Mouse (Mus musculus): ENCODE measurements around the gene Wnk2.
"Not testable (repeated sequence)": the region's sequence is repeated elsewhere in the genome, so short reads cannot be mapped to it uniquely, and the experiment has no call there.

Wnk2 gene

DNA sequence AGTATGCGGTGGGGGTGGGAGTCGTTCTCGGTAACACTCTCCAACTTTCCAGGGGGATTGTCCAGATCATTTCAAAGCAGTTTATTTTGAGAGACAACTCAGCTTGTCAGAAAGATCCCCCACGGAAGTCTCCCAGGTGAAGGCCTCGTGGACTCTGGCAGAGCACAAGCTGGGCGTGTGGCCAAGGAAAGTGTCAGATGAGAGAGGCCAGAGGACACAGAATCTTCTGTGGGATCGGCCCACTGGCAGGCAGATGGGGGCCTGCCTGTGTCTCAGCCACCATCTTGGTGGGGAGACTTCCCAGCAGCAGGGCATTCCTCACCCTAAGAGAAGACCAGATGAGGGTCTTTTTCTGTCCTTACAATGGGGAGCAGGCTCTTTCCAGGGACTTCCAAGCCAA lies 60.4 kb downstream of the Wnk2 start:
- DNase-seq, result peak; percentile 44

DNA sequence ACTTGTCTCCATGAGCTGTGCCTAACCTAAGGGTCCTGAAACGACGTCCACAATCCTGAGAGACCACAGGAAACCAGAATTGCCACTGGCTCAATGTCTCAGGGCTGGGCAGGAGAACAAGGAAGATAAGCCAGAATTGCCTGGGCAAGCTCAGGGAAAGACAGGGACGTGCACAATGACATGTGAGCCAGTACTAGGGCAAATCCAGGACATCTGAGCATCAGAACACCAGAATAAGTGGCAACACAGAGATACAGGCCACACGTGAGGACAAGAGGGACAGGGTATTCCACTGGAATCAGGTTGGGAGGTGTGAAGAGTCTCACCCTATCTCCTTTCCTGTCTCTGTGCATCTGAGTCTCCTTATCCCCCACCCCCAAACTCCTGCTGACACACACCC lies 61.4 kb downstream of the Wnk2 start:
- no peak for DNase-seq

DNA sequence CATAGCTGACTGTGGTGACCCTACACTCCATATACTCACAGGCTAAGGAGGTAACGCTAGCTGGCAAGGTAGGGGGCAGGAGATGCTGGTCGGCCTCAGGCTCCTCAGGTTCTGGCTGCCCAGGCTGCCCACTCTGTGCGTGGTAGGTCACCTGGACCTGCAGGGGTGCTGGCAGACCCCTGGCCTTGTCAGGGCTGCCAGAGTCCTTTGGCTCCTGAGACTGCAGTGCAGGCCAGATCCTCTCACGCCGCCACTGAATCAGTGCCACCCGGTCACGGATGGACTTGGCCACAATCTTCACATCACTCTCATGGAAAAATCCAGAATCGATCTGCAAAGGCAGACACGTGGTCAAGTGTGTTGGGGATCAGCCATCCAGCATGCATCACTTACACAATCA lies 62.6 kb downstream of the Wnk2 start:
- DNase-seq, result no peak

DNA sequence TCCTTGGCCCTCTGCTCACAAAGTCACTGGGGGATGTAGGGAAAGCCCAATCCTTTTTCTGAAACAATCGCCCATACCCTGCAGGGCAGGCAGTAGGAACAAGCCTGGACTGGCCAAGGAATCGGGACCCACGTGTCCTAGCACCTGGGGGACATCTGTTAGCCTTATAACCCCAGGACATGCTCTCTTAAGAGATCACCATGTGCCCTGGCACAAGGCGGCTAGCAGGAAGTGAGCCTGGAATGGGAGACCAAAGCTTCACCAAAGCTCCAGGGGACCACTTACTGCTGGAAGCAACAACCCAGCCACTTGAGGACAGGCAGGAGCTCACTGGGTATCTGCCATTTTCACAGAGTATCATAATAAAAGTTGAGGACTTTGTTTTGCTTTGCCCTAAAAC lies 63.0 kb downstream of the Wnk2 start:
- DNase-seq, result no peak

DNA sequence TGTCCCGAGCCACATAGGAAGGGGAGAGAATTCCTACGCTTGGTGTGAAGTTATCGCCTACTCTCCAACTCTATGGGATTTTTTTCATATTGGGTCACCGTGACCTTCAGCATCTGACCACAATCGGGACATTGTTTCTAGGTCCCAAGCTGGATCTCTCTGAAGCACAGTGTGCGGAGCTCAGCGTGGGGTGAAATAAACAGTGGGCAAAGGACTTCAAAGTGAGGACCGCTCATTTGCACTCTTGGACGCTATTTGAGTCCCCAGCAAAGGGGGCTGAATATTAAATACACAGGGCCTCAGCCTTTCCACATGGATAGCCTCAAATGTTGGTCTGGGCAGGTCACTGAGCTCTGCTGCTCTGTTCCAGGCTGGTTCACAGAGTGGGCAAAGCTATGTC lies 63.9 kb downstream of the Wnk2 start:
- DNase-seq, result no peak

DNA sequence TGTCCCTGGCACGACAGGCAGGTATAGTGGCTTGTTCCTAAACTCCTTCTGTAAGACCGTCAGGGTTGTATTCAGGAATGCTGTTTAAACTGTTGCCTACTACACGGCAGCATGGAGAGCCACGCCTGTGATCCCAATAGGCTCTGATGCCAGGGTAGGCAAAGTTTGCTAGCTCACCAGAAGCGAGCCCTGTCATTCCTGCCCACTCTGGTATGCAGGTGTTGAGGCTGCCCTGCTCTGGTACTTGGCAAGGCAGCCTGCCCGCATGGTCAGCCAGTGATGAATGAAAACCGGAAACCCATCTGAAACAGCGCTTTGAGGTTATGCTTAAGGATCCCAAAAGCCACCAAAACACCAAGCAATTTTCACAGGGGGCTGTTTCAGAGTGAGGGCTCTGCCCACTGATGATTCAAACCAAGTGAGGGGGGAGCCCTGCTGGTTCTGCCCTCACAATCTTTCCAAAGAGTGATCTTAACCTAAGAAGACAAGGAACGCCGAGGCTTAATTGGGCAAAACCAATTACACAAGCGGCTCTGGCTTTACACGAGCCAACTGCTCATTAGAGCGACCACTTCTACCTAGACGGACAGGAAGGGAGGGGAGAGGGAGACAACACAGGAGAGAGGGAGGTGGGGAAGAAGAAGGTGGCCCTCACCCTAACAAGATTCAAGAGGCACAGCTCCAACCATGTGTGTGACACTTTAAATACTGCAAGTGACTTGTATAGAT lies 65.5 kb downstream of the Wnk2 start:
- DNase-seq, result no peak

DNA sequence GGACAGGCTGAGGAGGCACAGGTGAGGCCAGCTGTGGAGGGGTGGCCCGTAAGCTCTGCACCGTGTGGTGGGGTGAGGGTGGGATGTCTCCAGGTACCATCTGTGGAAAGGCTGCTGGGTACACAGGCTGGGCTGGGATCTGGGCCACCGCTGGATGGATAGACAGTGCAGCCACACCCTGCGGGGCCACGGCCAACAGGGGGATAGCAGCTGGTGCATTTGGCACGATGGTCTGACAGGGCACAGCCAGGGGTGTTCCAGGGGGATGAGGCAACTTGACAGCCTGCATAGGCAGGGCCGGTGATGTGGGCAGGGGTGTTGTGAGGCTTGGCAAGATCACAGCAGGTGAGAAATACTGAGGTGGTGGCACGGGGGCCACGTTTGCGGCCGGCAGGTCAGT lies 71.6 kb downstream of the Wnk2 start:
- DNase-seq, result no peak

DNA sequence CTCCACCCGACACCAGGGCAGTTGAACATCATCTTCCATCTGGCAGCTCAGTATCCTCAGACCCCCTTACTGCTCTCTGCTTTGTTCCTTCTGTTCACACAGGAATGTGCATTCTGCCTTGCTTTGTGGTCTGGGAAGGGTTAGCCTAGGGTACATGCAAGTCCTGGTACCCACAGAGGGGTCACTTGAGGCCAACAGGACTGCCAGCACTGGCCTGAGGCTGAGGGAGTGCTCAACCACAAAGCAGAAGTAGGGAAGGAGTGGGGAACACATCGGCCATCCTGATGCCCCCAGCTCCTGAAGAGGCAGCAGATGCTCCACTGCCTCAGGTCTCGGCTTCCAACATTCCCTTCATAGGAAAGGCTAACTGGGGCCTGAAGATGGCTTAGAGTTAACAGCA lies 72.4 kb downstream of the Wnk2 start:
- DNase-seq, result no peak

DNA sequence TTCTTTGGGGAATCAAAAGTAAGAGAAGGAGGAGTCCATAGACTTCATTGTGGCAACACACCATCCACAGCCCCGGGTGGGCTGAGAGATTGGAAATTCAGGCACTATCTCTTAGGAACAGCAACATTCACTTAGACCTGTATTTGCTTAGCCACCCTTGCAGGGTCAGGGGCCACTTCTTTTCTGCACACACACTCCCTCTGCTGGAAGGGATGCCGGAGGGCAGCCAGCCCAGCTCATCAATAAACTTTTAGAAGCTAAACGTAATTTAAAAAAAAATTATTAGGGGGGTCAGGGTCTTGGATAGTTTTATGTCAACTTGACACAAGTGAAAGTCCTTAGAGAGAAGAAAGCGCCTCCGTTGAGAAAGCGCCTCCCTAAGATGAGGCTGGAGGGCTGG lies 74.5 kb downstream of the Wnk2 start:
- no peak for DNase-seq

DNA sequence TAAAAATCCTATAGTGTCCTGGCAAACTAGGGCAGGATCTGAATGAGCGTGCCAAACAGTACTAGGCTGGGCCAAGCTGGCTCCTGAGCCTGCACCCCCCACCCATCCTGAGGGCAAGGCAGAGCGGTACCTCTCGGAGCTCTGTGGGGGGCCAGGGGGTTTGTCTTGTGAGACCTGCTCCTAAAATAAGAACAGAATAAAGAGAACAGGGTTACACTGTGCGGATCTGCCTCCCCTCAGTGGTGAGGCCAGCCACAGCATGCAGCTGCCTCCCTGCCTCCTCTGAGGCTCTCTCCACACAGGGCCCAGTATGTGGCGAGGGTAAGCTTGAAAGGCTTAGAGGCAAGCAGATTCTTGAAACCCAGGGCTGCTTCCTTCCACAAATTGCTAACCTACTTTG lies 76.0 kb downstream of the Wnk2 start:
- no peak for DNase-seq

DNA sequence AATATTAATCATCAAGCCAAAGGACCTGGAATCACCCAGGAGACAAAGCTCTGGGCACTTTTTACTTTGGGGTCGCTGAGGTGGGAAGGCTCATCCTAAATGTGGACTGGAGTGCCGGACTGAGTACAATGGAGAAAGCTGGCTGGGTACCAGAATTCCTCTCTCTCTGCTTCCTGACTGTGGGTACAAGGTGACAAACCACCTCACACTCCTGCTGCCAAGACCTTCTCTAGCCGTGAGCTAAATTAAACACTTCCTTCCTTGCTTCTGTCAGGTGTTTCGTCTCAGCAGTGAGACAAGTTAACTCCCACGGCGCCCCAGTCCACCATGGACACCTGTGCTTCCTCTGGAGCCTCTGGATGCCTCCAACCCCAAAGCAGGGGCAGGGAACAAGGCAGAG lies 77.8 kb downstream of the Wnk2 start:
- no peak for DNase-seq

DNA sequence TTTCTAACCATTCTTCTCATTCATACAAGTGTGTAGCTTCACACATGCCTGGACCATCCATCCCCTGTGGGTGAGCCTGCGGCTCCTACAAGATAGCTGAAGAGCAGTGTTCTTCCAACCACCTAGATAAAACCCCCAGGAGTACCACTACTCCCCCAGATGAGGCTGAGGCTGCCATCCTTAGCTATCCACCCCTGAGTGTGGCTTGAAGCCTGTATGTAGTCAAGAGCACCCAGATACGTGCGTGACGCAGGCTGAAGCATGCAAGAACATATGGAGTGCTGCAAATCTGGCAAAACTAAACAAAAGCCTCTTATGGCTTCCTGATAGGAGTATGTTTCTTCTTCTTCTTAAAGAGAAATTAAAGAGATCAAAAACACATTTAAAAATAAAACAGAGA lies 78.4 kb downstream of the Wnk2 start:
- DNase-seq, result no peak

DNA sequence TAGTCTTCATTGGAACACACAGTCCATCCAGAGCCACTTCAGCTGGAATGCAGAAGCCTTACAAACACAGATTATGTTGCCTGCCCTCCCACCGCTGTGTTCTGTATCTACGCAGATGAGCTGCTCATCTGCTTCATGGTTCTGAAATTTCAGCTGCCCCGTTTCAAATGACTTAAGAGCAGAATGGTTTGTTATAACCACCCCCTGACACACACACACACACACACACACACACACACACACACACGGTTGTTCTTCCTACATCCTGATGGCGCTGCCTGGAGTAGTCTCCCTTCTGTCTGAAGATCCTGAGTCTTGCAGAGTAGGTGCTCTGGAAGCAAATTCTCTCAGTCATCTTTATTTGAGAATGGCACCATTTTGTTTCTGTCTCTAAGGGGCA lies 83.6 kb downstream of the Wnk2 start:
- no peak for DNase-seq

DNA sequence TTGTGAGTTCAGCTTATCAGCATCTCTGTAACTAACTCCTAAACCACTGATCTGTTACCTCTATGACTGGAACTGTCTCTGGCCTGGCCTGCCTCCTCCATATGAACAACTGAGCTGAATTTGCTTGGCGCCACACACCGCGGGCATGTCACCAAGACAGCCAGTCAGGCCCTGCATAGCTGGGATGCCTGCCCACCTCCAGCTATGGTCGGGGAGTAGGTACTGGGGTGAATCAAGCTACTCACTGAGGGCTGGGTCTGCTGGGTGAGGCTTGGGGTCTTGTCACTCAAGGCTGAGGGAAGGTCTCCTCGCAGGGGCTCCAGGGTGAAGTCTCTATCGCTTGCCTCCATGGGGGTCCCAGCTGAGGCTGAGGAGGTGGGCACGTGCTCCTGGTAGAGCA lies 87.4 kb downstream of the Wnk2 start:
- no peak for DNase-seq

DNA sequence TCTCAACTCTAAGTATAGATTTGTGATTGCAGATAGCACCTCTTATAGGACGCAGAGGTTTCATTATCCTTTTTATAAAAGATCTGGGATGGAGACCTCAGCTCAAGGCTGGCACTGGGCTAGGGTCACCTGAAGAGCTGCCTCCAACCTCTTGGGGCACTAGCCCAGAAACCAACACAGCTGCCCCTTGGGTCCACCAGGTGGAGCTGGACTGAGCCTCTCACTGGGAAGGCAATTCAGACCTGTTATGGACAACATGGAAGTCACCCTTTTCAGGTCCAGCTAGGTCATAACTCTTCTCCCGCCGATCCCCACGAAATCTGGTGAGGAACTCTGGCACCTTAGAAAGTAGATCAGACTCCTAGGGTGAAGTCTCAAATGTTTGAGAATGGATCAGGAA lies 89.3 kb downstream of the Wnk2 start:
- peak; percentile 42 for DNase-seq

DNA sequence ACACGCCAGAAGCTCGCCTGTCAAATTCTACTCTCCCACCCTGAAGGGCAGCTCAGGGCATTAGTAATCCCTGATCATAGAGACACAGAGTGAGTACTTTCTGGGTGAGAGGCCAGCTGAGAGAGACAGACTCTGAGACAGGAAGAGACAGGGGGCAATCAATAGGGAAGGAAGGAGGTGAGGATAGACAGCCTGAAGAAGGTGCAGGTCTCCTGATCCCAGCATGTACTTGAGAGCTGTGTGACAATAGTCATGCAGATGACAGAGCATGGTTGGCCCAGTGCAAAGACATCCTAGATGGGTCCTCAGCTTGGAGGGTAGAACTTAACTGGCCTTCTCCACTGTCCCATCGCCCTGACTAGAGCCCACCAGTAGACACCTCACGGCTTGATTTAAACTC lies 91.5 kb downstream of the Wnk2 start:
- DNase-seq, result no peak

DNA sequence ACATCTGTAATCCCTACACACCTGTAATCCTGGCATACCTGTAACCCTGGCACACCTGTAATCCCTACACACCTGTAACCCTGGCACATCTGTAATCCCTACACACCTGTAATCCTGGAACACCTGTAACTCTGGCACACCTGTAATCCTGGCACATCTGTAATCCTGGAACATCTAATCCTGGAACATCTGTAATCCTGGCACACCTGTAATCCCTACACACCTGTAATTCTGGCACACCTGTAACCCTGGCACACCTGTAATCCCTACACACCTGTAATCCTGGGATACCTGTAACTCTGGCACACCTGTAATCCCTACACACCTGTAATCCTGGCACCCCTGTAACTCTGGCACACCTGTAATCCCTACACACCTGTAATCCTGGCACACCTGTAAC lies 93.1 kb downstream of the Wnk2 start:
- DNase-seq, result not testable (repeated sequence)

DNA sequence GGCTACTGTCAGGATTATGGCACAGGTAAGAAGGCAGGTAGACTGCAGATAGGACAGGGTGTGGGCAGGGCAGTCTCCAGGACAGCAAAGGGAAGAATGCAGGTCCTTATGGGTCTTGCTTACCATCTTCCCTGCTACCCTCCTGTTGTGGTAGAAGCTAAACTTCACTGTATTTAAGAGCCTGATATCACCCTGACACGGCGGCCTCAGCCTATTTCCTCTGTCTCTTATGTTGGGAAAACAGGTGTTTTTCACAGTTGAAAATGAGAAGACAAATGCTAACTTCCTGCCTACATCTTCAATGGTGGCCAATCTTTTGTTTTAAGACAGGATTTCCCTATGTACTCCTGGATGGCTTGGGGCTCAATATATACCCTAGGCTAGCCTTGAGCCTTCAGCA lies 94.5 kb downstream of the Wnk2 start:
- no peak for DNase-seq

DNA sequence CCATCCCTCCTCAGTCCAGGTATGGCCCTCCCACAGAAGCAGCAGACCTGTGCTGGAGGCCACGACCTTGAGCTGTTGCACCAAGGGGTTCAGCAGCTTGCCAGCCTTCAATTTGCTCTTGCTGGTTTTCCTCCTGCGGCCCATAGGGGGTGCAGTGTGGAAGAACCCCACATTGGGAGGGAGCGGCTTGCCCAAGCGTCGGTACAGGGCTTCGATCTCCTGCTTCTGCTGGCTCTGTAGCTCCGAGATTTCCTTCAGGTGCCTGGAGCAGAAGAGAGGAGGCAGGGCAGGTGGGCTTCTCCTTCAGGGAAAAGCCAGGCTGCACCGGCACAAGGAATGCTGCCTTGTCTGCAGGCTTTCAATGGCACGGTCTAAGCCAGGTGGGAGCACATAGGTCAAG lies 95.3 kb downstream of the Wnk2 start:
- no peak for DNase-seq

DNA sequence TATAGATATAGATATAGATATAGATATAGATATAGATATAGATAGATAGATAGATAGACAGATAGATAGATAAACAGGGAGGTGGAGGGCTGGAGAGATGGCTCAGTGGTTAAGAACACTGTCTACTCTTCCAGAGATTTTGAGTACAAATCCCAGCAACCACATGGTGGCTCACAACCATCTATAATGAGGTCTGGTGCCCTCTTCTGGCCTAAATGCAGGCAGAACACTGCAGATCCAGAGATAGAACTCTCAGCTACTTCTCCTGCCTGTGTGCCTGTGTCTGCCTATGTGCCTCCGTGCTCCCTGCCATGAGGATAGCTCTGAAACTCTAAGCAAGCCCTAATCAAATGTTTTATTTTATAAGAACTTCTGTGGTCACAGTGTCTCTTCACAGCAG lies 100.4 kb downstream of the Wnk2 start:
- no peak for DNase-seq

DNA sequence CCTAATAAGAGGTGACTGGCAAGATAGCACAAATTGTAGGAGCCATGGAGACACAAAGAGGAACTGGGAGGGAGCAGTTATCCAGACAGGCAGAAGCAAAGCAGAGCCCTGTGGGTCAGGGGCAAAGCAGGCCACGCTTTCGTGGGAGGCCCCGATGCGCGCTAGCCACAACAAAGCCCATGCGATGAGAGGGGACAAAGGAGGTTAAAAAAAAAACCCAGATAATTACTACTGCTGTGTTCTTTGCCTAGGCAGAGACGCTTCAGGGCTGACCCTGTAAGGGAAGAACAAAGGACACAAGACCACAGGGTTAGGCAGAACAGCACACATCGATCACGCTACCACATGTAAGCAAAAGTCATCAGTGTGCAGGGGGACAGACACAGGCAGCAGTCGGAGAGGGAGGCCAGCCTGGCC lies 103.7 kb downstream of the Wnk2 start:
- no peak for DNase-seq

DNA sequence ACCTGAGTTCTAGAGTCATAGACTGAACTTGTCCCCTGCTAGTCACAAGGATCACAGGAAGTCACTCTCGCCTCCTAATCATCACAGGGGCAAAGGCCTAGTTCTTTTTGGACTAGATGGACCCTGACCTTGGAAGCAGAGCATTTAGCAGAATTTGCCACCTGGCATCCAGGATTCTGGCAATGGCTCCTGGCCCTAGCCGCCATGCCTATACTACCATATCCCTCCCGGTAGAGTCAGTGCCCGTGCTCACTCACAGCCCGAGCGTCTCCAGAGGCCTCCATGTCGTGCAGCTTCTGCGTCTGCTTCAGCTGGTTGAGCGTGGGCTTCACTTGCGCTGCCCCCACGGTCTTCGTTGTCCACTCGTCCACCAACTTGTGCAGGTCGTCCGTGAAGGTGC lies 105.4 kb downstream of the Wnk2 start:
- no peak for DNase-seq

DNA sequence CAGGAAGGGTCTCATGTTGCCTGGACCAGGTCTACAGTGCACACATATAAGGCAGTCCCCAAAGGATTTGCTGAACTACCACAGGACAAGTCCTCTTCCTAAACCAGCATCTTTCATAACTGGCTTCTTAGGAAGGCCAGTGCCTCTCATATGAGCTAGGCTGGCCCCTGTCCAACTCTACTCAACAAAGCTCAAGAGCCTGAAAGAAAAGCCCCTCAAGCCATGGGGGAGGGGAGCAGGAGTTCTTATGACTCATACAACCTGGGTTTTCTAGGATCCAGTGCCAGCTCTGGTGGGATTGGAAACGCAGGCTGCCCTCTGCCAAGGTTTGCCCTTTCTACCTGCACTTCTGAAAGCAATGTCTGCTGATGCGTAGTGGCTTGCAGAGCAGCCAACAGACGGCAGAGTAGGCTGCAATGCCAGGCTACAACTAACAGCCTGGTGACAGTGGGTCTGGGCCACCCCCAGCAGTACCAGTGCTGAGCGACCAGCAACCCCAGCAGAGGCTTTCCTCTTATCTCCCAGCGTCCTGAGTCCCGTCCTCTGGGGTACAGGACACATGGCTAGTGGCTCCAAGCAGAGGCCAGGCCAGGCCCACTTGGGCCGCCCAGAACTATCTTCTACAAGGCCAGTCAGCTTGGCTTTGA lies 110.8 kb downstream of the Wnk2 start:
- DNase-seq, result no peak

DNA sequence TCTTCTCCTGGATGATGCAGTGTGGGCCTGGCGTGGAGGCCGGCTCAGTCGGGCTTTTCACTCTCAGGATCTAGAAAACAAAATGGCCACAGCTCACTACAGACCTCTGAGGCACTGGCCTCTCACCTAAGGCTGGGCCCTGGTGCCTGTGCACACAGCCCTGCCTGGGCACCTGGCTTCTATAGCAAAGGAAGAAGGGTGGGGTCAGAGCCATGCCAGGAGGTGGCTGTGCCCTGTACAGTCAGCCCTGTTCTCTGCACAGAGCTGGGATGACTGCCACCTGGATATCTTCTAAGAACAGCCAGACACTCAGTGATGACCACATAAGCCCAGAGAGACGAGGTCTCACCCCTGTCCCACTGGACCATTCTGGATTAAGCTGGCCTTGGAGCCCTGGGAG lies 111.4 kb downstream of the Wnk2 start:
- DNase-seq, result no peak

DNA sequence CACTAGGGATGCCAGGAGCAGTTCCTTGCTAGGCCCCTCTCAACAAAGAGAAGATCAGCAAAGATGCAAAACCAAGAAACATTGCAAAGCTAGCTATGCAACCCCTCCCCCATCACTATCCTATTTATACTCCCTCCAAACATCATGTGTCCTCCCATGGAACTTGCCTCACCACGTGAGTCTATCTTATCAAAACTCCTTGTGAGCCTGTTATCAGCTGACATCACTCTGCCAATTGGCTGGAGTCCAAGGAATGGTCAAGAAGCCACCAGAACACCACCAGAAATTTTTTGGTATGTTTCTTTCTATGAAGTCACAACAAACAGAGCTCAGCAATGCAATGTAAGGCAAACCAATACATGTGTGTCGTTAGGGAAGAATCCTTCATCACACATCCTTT lies 116.8 kb downstream of the Wnk2 start:
- DNase-seq, result no peak

Data from cerebellum, adult 11 months (tissue).